Mouse (Mus musculus) stomach, embryonic 16.5 days (tissue): ENCODE results near the gene Neurog1. TPM values are rescaled to one million over a fixed set of nuclear protein-coding genes. Genes with fewer than 3 reads are reported as not detected.
A peak's percentile ranks its signal among the peaks of the same experiment; 100 is the strongest.

Experiments
- ATAC-seq: fragments of 200-750 bp; cut with Nextera tagmentation; 2 replicates; pipeline ENCODE4 v1.8.0; 2017; ENCODE audit warnings: moderate number of reproducible peaks, moderate TSS enrichment; ENCODE audit not compliant: insufficient read depth, low FRiP score
- H3K27ac ChIP-seq: fragments of 300-500 bp; sonication (generic); 2 replicates; pipeline ENCODE4 v1.5.1; 2014; ENCODE audit warnings: low read length
- H3K27me3 ChIP-seq: fragments of 300-500 bp; sonication (generic); 2 replicates; pipeline ENCODE4 v1.6.1; 2014; ENCODE audit warnings: low read length, control low read depth, mixed read lengths; ENCODE audit not compliant: control insufficient read depth, insufficient read depth
- H3K36me3 ChIP-seq: fragments of 300-500 bp; sonication (generic); 2 replicates; pipeline ENCODE4 v1.6.1; 2014; ENCODE audit warnings: low read length; ENCODE audit not compliant: control insufficient read depth, insufficient read depth
- H3K4me1 ChIP-seq: fragments of 300-500 bp; sonication (generic); 2 replicates; pipeline ENCODE4 v1.6.1; 2014; ENCODE audit warnings: low read length, control low read depth, mixed read lengths; ENCODE audit not compliant: control insufficient read depth, insufficient read depth
- H3K4me2 ChIP-seq: fragments of 300-500 bp; sonication (generic); 2 replicates; pipeline ENCODE4 v1.6.1; 2014; ENCODE audit warnings: low read depth, low read length, mixed read lengths
- H3K4me3 ChIP-seq: fragments of 300-500 bp; sonication (generic); replicated peaks from 2 replicates; pipeline ENCODE4 v1.5.1; 2014; ENCODE audit warnings: mild to moderate bottlenecking, low read length
- H3K9ac ChIP-seq: fragments of 300-500 bp; sonication (generic); 2 replicates; pipeline ENCODE4 v1.6.1; 2014; ENCODE audit warnings: low read length
- H3K9me3 ChIP-seq: fragments of 300-500 bp; sonication (generic); replicated peaks from 2 replicates; pipeline ENCODE4 v1.6.1; 2016; ENCODE audit warnings: low read length, control low read depth; ENCODE audit not compliant: control insufficient read depth
- WGBS: fragments of 180-500 bp; shearing (Covaris S2); extraction: QIAGEN DNeasy Blood & Tissue Kit; methylation state at CpG from one replicate; pipeline ENCODE4 v1.1.7; 2014; 5-methylcytosine and 5-hydroxymethylcytosine counted together
- polyA plus RNA-seq: library from polyadenylated mRNA; unstranded; fragments of >200 nt; fragmentation: Nextera tagmentation; extraction: Ambion mirVana; gene quantifications from 2 replicates; pipeline ENCODE4 v1.2.1, GENCODE M21; 2015

Neurog1 gene
- polyA plus RNA-seq, 1 experiment from 2014 or later = not detected

DNA sequence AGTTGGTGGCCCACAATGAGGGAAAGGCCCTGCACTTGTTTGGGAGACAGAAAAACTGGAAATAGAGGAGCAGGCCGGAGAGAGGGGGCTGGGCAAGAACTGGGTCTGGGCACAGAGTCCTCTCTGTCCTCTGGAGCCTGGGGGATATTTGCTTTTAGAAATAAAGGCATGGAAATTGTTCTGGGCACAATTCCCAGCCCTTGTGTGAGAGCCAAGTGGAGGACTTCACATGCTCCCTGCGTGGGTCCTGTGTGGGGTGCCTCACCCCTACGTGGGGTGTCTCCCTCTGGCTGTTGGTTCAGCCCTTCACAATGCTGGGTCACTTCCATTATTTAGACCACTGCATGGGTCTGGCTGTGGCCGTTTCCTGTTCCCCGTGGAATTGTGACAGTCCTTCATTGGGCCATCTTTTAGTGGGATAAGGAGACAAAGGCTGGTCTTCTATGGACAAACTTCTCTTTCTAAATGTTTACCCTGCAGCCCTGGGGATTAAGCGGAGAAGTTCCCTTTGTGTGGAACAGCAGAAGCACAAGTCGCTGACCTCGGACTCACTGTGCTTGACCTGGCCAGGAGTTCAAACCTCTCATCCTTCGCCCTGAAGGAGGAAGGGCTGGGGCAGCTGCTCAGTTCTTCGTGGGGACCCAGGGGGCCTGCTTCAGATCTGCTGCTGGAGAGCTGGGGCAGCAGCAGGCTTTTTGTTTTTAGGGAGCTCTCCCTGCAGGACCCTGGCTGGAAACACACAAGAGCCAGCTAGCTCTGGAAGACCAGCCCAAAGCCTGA, 25.6 kb downstream of the Neurog1 start:
- Histone ChIP-seq H3K4me2 (no peak overlapping the region), H3K27me3 (peaks cover 54% of the 10 kb centered on the region), H3K4me3 (no peak overlapping the region), H3K9ac (no peak overlapping the region), H3K36me3 (no peaks in the 10 kb centered on the region), H3K9me3 (no peaks in the 10 kb centered on the region), H3K4me1 (peaks cover 21% of the 10 kb centered on the region), H3K27ac (no peak overlapping the region)
- 23% methylated on average over 10 of the region's 10 CpGs for WGBS
- ATAC-seq = no peak

DNA sequence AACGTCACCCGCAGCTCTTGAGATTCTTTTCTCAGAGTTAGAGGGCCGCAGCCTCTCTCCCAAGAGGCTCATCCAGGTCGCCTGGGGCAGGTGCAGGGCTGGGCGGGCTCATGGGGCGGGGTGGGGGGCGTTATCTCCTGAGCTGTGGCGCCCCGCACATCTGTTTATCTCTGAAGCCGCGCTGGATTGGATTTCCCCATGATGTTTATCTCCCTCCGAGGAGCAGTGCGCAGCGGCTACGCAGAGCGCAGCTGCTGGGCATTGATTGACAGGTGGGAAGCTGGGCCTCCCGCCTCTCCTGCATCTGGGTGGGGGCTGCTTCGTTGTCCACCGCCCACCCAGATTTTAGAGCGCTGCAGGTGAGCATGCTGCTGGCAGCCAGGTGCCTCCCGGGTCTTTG, 28.3 kb downstream of the Neurog1 start:
- Histone ChIP-seq H3K4me1 (peaks cover 25% of the 10 kb centered on the region), H3K36me3 (no peaks in the 10 kb centered on the region), H3K9me3 (no peaks in the 10 kb centered on the region), H3K4me3 (no peak overlapping the region), H3K27ac (no peak overlapping the region), H3K4me2 (no peak overlapping the region), H3K27me3 (peaks cover 56% of the 10 kb centered on the region), H3K9ac (no peak overlapping the region)
- WGBS = 10% methylated on average over 21 of the region's 21 CpGs
- ATAC-seq = no peak

DNA sequence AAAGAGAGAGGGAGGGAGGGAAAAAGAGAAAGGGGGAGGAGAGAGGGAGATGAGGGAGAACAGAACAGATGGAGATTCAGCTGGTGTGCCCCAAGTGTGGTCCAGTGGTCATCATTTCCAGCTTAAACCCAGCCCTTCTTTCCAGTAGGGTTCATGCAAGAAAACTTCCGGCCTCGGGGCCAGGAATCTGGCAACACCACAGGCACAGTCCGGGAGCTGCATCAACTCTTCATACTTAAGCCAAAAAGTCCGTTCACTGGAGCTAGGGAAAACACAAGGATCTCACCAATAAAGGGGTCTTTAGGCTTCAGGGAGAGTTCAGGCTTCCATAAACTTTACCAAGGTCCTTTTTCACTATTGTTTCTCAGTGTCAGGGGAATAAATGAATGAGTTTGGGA, 29.1 kb downstream of the Neurog1 start:
- no peak for ATAC-seq
- H3K27me3 ChIP-seq = peaks cover 54% of the 10 kb centered on the region

GRCm38 (mm10) chr13:56221995-56222848, 29.7 kb downstream of the Neurog1 start:
- H3K9me3 ChIP-seq = no peaks in the 10 kb centered on the region
- H3K27me3 ChIP-seq = peaks cover 48% of the 10 kb centered on the region
- peak overlapping the region; percentile 83 for H3K4me2 ChIP-seq
- WGBS = 5% methylated on average over 50 of the region's 50 CpGs
- H3K4me3 ChIP-seq = peak overlapping the region; percentile 44
- H3K36me3 ChIP-seq = no peaks in the 10 kb centered on the region
- peaks cover 25% of the 10 kb centered on the region for H3K4me1 ChIP-seq
- peak overlapping the region; percentile 57 for H3K27ac ChIP-seq
- H3K9ac ChIP-seq = peak overlapping the region; percentile 67
- ATAC-seq = peak; percentile 59; the same call in 1 of the 2 replicates

More for the DNA sequence above, 29.1 kb downstream of the Neurog1 start:
- H3K27ac ChIP-seq = no peak overlapping the region
- no peaks in the 10 kb centered on the region for H3K9me3 ChIP-seq
- no peak overlapping the region for H3K4me3 ChIP-seq
- H3K9ac ChIP-seq = no peak overlapping the region
- H3K36me3 ChIP-seq = no peaks in the 10 kb centered on the region
- H3K4me2 ChIP-seq = no peak overlapping the region
- 11% methylated on average over 4 of the region's 4 CpGs for WGBS
- peaks cover 25% of the 10 kb centered on the region for H3K4me1 ChIP-seq

GRCm38 (mm10) chr13:56221129-56221910, 30.6 kb downstream of the Neurog1 start:
- H3K4me2 ChIP-seq = peak overlapping the region; percentile 83
- H3K9me3 ChIP-seq = no peaks in the 10 kb centered on the region
- peak overlapping the region; percentile 57 for H3K27ac ChIP-seq
- no peaks in the 10 kb centered on the region for H3K36me3 ChIP-seq
- H3K4me1 ChIP-seq = peaks cover 21% of the 10 kb centered on the region
- H3K9ac ChIP-seq = peak overlapping the region; percentile 67
- peak overlapping the region; percentile 44 for H3K4me3 ChIP-seq
- H3K27me3 ChIP-seq = peaks cover 48% of the 10 kb centered on the region
- 1% methylated on average over 46 of the region's 46 CpGs for WGBS
- ATAC-seq = peak; percentile 49; the same call in 1 of the 2 replicates

DNA sequence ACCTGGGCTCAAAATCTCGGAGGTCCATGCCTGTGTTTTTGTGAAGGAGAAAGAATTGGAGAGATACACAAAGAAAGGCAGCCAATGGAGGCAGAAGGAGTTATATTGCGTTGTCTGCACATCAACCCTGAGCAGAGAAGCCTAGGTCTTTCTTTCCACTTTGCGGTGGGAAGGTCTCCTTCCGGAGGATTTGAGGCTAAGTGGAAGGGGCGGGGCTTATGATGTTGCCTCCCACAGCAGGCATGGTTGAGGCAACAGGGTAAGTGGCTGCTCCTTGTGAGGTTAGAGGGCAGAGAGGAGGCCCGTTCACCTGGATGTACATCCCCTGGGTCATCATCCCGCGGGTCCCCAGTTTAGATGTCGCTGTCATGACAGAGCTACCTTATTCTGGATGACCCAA, 32.7 kb downstream of the Neurog1 start:
- ATAC-seq = no peak
- H3K36me3 ChIP-seq = no peaks in the 10 kb centered on the region
- no peaks in the 10 kb centered on the region for H3K9me3 ChIP-seq
- no peak overlapping the region for H3K4me2 ChIP-seq
- peaks cover 38% of the 10 kb centered on the region for H3K27me3 ChIP-seq
- no peak overlapping the region for H3K27ac ChIP-seq
- no peak overlapping the region for H3K9ac ChIP-seq
- WGBS = 52% methylated on average over 9 of the region's 9 CpGs
- no peak overlapping the region for H3K4me3 ChIP-seq
- peaks cover 16% of the 10 kb centered on the region for H3K4me1 ChIP-seq

DNA sequence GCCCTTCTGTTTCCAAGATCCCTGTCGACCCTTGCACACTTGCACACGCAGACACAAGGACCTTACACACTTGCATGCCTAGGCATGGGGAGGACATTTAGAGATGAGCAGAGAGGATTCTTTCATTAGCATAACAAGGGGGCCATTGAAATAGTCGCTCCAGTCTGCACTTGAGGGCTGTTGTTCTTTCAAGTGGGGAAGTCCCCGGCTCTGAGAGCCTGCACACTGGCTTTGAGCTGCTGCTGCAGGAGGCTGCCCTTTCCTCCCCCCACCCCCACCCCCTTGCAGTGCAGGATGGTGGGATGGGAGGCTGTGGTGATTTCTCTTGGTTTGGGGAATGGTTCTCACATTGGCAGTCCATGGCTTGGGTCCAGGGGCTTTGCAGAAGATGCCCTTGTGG, 35.9 kb downstream of the Neurog1 start:
- H3K27ac ChIP-seq = no peak overlapping the region
- H3K9ac ChIP-seq = no peak overlapping the region
- H3K4me3 ChIP-seq = no peak overlapping the region
- no peak for ATAC-seq
- no peaks in the 10 kb centered on the region for H3K9me3 ChIP-seq
- H3K27me3 ChIP-seq = peaks cover 8% of the 10 kb centered on the region
- no peak overlapping the region for H3K4me2 ChIP-seq
- WGBS = 34% methylated on average over 4 of the region's 4 CpGs
- H3K4me1 ChIP-seq = peaks cover 2% of the 10 kb centered on the region; the same call in 1 of the 2 replicates
- H3K36me3 ChIP-seq = no peaks in the 10 kb centered on the region

GRCm38 (mm10) chr13:56214633-56215032, 37.3 kb downstream of the Neurog1 start:
- Histone ChIP-seq H3K27ac (no peak overlapping the region), H3K4me2 (no peak overlapping the region), H3K36me3 (no peaks in the 10 kb centered on the region), H3K27me3 (no peaks in the 10 kb centered on the region; the same call in 1 of the 2 replicates), H3K4me1 (no peaks in the 10 kb centered on the region), H3K9me3 (no peaks in the 10 kb centered on the region; the same call in 1 of the 2 replicates), H3K9ac (no peak overlapping the region), H3K4me3 (no peak overlapping the region)
- ATAC-seq = no peak
- 59% methylated on average over 5 of the region's 5 CpGs for WGBS
